Mouse (Mus musculus) layer of hippocampus, adult 8-10 months (tissue): Measurements from ENCODE around the gene Sfr1. TPM values are rescaled to one million over a fixed set of nuclear protein-coding genes. Genes with fewer than 3 reads are reported as not detected.

ENCODE experiments used
- DNase-seq, 2 experiments: peaks; one replicate each; pipeline ENCODE4 v3.0.0; 2022; ENCODE audit warnings: low spot score in 2 of 2
- total RNA-seq, 4 experiments: library from RNA; stranded (reverse); gene quantifications; 2 replicates each; pipeline ENCODE4 v1.2.4; 2022

Gene Sfr1
- total RNA-seq = 100 to 1,000 TPM in 1 of 4 experiments, 10 to 100 TPM in 3; 89.0 to 103 (median 98.2) TPM

DNA sequence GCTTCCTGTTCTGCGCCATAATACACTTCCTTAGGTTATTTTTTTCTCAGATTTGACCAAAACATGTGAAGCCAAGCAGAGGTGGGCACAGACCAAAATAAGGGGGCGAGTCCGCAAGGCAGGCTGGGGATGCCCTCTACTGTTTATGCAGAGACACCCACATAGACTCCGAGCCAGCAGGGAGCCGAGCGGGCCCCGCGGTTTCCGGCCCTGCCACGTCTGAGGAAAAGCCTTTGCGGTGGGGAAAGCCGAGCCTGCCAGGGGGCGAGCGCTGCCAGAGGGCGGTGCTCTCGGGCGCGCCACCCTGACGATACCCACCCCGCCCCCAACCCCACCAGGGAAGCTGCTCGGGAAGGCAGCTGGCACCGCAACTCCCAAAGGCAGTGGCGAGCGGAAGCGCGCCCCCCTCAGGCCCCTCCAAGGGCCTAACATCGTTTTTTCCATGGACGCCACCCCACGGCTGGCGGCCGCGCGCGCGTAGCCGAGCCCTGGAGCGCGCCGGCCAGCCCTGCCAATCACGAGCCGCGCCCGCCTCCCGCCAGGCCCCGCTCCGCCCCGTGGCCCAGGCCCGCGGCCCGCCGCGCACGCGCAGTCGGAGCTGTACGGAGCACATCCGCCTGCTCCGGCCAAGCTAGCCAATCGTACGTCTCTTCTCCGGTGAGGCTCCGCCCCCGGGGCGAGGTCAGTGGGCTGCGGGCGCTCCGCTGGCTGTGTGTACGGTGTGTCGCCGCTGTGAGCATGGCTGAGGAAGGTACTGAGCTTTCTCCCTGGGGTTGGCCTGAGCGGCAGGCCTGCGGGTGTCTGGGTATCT, at the start of gene Sfr1:
Gene Sfr1, plus strand, starts transcription at position 612 of the 811 bp plus-strand sequence.
- DNase-seq = peak; percentile 98 to 99

DNA sequence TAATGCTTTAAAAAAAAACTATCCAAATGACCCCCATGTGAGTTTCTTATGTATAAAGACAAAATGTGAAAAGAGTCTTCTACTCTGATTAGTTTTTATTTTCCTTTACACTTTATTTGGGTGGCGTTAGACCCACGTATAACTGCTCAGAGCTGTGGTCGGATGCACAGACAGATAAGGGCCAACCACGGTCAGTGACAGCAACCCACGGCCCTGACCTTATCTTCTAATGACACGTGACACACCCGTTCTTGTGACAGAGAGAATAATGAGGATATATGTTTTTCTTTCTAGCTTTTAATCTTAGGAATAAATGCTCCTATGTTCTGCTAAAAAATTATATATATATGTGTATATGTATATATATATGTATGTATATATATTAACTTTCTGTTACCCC, 41.9 kb upstream of the Sfr1 start:
- DNase-seq = no peak

DNA sequence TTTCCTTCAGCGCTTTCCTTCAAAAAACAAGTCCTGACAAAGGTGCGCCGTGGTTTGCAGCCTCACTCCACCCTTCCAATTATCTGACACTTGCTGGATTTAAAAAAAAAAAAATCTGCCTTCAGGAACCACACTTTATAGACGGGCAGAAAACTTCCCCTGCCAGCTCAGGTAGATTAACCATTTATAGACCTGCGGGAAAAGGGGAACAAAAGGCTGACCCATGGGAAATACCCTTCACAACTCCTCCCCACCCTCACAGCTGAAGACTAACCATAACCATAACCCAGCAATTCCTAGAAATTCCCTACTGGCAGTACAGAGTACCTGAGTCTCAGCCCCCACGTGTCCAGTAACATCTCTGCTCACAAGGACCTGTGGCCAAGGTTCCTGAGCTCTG, 39.5 kb upstream of the Sfr1 start, which contains the start of gene Col17a1:
Gene Col17a1, minus strand, starts transcription at position 101 of the 400 bp plus-strand sequence.
- no peak for DNase-seq

DNA sequence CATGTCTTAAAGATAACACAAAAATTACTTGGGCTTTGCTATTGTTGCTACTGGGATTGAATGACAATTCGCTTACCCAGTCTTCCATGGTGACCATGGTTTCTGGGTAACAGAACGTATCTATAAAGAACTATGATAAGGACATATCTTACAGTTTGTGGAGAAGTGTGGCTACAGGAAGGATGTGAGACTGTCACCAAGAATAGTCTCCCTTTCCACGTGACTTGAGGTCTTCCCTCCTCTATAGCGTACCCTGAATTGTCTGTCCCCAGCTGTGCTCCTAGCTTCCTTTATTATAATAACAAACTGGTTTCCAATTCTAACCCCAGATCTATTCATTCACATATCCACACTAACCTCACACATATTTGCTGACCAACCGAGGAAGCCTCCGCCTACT, 35.8 kb upstream of the Sfr1 start:
- no peak for DNase-seq

DNA sequence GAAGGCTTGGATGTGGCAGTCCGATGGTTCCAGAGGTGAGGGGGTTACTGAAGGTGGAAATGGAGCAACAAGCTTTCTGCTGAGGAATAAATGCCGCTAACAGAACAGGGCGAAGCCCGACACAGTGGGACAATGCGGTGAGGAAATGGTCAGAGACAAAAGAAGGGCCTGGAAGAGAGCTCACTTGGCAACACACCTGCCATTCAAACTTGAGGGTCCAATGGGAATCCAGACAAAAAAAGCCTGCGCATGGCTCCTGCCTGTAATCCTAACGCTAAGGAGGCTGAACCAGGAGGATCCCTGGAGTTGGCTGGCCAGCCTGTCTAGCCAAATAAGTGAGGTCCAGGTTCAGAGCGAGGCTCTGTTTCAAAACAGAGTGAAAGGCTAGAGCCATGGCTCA, 35.1 kb upstream of the Sfr1 start:
- DNase-seq = no peak

DNA sequence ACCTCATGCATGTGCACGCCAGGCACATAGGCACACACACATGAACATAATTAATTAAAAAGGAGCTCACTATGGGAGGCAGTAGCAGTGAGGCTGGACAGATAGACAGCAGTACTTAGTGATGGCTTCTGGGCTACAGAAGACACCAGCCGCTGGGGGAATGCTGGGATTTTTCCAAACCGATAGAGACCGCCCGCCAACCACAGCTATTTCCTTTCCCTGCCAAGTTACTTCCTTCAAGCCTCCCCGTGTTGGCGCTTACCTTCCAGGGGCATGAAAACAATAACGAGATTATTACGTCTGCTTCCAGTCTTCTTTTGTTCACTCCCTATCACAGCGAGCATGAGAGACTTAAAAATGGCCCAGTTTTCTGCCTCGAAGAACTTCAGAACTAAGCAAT, 34.4 kb upstream of the Sfr1 start:
- no peak for DNase-seq

DNA sequence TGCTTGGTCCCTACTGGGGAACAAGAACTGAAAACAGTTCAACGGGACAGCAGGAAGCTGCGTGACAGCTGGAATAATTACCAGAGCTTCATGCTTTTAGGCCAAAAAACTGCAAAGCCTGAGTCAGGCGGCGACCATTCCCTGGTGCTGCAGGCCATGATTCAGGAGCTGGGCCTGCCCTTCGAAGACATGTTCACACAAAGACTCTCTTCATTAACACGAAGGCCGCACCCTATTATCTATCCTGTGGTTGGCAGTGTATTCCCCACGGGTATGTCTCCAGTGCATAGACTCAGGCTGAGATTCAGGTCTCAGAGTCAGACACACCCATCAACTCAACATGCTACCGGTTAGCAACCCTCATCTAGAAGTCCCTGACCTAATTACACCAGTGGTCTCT, 33.2 kb upstream of the Sfr1 start:
- DNase-seq = no peak

DNA sequence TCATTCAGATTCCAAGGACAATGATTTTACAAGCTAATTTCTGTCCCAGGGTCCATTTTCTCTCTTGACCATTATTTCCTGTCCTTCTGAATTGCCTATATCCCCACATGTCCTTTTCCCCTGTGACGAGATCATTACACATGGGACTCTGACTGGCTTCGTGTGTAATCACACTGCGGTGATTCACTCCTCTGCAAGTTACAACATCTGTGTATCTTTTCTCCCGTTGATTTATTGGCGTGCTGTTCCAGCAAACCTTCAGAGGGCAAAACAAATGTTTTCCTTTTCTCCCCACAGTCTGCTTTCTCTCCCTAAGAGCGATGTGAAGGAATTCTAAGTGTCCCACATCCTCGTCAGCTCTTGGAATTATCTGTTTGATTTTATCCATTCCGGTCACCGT, 31.7 kb upstream of the Sfr1 start:
- DNase-seq = no peak

DNA sequence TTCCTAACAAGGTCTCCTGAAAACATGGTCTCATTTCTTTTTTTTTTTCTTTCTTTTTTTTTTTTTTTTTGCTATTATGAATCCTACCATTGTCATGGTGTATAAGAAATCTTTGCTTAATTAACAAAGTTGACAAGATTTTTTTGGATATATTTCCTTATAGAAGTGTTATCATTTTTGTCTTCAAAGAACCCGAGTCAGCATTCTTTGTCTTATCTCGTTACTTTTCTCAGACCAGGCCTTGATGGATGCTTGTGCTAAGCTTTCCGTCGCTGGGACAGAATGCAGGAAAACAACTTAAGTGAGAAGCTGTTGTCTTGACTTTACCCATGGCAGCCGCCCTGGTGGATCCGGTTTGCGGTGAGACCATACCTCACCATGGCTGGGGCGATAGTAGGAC, 31.0 kb upstream of the Sfr1 start:
- DNase-seq = no peak

DNA sequence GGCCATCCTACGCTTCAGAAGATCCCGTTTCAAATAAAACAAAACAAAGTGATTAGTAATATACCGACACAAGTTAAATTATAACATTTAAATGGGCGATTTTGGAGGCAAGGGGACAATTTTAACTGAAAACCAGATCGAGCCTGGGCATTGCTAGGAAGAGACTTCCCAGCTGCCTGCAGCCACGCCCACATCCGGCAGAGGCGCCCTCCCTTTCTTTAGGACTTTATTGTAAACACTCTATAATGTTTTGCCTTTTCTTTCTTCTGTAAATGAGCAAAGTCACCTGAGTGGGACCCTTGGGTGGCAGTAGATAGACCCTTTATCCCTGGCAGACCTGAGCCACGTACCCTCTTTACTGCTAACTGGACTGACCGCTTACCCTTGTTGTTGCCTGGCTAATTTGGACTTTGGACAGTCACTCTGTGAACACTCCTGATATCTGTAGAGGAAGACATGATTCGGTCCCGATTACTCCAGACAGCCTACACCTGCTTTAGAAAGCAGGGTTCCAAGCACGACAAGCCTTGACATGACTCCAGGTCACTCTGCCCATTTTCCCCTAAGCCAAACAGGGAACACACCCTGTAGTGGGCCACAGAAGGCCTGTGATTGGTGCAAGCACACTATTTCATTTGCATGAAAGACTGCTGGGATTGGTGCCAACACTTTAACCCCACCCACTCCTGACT, 26.3 kb upstream of the Sfr1 start:
- no peak for DNase-seq

DNA sequence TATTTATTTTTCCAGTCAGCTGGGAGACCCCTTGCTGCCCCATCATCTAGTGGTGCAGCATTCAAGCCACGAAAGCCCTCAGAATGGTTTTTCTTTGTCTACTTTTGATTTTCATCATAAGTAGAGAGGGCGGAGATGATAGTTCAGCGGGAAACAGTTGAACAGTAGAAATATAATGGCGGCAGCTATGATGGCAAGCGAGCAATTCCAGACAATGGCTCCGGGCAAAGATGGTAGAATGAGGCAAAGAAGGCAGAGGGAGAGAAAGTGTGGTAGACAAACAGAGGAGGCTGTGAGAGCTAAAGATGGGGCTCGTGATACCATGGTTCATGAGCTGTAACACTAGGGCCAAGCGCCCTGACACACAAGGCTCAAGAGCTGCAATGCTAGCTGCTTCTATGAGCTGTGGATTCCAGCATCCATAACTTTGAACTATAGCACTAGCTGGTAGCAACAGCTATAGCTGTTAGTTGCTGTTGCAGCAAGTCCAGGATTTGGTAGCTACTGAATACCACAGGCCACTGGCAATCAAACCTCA, 25.6 kb upstream of the Sfr1 start:
- no peak for DNase-seq

DNA sequence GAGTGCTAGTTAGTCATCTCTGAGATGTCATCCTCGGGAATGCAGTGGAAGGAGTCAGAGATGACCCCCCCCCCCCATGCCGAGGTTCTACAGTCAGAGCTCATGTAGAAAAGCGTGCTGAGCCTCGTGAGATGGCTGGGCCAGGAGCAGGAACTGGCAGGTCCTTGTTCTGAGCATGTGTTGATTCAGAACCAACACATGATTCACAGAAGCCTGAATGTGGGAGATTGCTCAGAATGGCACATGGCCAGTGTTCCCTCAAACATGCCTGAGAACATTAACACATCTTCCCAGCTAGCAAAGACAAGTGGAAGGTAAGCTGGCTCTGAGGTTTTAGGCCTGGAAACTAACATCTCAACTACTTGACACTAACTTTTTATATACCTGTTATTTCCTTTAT, 21.1 kb upstream of the Sfr1 start:
- peak; percentile 18 to 46 for DNase-seq

DNA sequence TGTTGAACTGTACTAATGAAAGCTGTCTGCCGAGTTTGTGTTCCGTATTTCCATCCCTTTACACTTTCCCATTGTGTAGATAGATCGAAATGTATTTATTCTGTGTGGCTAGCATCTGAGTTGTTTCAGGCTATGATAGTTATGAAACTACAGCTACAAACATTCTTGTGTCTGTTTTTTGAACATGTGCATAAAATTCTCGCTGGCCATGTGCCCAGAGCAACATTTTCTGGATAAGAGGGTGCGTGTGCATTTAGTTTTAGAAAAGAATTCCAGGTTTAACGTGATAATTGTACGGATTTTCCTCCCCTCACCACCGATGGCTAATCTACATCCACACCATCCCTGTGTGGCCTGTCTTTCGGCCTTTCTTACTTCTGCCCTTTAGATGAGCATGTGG, 18.0 kb upstream of the Sfr1 start:
- DNase-seq = peak in 1 of 2 experiments; percentile 21

DNA sequence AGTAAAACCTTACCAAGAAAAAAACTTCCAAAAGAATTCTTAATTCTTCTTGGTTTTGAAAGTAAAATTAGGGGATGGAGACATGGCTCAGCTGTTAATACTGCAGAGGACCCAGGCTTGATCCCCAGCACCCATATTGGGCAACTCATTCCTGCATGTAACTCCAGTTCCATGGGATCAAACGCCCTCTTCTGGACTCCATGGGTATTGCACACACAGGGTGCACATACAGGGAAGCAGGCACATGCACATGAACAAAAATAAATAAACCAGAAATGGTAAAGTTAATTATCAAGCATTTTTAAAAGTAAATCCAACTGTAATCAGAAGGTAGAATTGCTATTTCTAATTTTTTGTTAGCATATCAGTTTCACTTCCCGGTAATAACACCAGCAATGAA, 15.3 kb upstream of the Sfr1 start:
- DNase-seq = no peak

DNA sequence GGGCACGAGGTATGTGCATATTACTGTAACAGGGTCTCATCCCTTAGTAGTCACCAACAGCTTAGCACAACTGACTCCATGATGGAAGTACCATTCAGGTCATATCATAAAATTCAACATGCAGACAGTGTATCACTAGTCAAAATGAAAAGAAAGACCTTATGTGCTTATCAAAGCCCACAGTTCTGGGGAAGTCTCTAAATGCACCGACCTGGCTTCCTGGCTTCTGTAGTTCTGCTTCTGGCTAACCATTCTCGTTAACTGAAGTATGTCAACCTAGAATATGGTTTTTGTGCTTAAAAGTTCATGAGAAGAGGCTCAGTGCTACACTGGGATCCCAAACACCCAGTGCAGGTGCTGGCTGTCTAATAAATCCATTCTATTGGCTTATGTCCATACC, 12.3 kb upstream of the Sfr1 start:
- no peak for DNase-seq

DNA sequence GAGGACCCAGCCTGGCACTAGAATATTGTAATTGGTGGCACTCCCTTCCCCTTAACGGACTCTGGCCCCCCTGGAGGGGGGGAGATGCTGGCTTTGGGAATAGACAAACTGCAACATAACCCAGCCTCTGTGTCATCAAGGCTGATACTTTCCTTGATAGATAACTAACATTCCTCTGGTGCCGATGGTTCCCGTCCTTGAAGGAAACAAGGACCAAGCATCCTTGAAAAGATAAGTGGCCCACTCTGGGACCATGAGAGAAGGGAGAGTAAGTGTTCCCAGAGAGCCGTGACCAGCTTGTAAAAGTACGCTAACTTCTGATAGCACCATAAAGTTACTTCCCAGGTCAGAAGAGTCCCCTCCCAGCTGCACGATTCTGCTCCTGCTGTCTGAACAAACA, 9.0 kb upstream of the Sfr1 start:
- no peak for DNase-seq

DNA sequence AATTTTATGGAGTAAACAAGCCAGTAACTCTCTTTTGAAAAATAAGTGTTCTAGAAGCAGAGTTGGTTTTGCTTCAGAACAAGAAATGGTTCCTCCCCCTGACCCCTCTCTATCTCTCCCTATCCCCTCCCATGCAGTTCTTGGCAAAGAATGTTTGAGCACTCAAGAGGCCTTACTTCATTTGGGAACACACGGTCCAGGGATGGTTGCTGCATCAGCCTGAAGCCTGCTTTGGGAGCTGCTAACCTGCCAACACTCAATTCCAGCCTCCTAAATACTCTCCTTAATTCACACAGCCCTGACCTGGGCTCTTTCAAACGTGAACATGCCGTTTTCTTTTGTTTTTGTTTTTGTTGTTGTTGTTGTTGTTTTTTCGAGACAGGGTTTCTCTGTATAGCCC, 6.6 kb upstream of the Sfr1 start:
- no peak for DNase-seq

DNA sequence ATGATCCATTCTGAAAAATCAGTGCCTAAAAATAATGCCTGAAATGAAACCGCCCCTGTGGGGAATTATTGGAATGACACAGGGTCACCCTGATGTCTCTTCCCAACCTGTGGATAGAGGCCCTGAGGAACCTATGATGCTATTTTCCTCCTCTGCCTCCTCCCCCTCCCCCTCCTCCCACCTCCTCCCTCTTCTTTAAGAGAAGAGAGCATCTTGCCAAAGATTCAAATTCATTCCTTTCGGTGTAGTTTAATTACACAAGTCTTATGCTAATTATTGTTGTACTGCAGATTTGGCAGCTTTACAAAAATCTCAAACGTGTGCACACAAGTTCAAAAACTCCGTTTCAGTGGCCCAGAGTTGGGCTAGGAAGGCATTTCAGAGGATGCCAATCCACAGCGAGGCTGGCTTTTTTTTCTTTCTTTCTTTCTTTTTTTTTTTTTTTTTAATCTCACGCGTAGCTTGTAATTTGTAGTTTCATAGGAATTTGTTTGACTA, 5.8 kb upstream of the Sfr1 start:
- no peak for DNase-seq

DNA sequence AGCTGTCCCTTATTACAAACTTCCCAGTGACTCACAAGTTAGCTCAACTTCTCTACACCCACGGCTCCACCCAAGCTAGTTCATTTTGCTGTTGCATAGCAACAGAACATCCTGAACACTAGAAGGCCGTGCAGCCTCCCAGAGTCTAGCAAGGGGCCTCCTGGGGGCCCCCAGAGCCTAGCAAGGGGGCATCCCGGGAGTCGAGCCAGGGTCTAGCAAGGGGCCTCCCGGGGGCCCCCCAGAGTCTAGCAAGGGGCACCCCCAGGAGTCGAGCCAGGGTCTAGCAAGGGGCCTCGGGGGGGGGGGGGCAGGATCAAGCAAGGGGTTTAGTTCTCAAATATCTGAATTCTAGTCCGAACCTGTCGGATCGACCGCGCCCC, 801 bp upstream of the Sfr1 start:
- peak; percentile 49 to 61 for DNase-seq

DNA sequence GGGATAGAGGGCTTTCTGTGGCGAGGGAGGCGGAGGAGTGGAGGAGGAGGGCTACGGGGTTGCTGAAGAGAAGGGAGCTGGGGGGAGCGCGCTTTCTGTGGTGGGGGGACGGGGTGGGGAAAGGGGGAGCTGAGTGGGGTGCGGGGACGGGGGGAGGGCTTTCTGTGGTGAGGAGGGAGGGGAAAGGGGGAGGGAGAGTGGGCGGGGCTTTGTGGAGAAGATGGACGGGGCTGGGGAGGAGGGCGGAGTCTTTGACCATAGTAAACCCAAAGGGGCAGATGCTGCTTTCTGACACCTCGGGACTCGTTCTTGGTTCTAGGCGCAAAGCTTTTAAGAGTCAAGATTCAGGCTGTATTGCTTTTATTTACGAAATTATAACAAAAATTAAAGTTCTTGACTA, 449 bp downstream of the Sfr1 start:
- DNase-seq = peak in 1 of 2 experiments; percentile 15

DNA sequence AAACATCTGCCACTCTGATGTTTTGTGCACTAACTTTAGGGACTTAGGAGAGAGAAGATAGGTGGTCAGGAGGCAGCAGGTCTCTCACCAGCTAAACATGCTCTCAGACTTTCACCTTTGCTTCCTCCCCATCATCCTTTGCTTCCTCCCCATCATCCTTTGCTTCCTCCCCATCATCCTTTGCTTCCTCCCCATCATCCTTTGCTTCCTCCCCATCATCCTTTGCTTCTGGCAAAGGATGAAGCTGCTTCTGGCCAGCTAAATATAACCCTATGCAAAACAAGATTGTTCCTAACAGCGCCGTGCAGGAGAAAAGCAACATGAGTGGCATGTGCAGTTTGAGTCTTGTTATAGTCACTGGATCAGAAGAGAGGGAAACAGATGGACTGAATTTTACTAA, 15.6 kb downstream of the Sfr1 start:
- peak; percentile 16 to 25 for DNase-seq

DNA sequence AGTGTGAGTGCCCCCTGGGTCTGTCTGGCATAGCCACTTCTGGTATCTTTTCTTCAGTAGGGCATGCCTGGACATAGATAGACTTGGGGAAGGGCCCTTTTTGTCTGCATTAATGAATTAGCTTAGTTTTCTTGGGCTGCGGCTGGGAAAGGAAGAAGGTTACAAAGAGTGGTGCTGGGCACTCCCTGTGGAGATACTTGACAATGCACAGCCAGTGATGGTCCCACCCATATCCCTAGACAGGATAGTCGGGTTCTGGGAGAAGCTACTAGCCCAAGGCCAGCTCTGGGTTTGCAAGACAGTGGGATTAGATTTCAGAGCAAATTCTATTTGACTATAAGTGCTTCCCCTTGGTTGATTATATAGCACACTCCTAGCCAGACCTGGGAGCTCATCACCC, 17.5 kb downstream of the Sfr1 start:
- no peak for DNase-seq

DNA sequence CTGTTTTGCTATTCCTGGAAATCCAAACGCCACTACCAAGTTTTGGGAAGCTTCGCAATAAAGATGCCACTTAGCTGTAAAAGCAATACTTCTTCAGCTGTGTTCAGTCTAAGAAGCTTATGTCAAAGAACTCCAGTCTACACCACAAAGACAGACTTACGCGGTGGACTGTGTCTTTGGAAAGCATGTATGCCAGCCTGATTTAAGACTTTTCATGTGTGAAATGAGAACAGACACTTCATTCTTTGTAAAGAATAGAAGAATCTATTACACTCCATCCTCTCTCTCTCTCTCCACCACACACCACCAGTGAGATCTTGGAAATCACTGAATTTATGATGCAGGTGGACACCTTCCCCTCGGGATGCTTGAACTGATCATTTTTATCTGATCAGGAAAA, 18.9 kb downstream of the Sfr1 start:
- DNase-seq = no peak
